Mouse (Mus musculus): Measurements from ENCODE around the gene Fbh1.

Gene Fbh1

DNA sequence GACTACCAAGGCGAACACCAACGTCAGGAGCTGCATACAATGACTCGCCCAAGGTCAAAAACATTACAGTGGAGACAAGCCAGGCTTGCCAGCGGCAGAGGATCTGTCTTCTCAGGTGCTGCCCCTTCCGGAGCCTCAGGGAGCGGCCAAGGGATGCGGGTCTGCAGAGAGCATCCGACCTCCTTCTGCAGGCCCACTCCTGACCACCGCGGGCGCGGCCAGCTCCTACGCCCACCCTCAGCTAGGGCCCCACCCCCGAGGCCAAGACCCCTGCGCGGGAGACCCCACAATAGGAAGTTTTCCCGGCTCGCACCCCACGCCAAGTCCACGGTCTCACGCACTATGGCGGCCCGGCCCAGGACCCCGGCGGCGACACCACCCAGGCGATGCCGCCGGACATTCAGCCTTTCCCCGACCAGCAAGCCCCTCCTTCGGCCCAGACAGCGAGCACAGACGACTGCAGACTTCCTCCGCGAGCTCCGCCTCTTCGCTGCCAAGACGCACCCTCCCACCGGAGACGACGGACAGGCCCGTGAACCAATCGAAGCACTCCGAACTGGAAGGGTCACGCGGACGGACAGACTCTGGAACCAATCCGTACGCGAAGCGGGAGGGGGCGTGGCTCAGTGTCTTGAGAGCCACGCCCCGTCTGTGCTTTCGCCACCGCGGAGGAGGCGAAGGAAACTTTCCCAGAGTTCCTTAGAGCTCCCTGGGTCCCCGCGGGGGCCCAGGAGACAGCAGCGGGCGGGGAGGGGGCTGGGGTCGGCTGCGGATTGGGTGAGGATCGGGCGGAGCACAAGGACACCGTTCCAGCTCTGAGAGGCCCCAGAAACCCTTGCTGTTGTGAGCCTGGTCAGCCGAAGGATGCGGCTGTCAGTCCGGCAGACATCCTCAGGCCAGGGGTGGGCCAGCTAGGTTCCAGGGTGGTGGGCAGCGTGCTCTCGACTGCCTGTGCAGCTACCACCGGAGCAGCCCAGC lies at the start of gene Fbh1, which contains the start of gene Ankrd16:
Fbh1 (minus strand) TSS at position 492 of the 978 bp plus-strand sequence.
Ankrd16 (plus strand) TSS at position 786 of the 978 bp plus-strand sequence.
- peak; percentile 100 for DNase-seq

DNA sequence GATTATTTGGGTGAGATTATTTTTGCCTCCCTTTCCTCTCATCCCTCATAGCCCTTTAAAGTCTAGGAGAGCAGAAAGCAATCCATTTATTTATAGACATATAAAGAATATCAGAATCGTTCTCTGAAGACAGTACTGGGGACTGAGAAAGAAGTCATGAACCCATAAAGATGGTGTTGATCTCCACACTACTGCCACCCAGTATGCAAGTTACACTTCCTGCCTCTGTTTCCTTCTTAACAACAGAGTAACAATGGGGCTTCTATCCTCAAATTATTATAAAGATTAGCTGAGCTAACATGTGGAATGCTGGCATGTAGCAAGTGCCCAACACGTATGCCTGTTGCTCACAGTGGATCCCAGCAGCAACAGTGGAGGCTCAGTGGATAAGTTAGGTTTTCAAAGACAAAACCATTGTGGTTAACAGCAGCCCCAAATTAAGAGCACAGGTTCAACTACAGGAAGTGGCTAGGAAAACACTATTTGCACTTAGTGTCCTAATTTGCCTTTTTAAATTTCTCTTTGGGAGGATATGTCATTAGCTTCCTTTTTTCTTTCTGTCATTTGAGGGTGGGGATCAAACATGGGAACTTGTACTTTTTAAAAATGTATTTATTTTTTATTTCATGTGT lies 24.0 kb upstream of the Fbh1 start:
- no peak for DNase-seq

DNA sequence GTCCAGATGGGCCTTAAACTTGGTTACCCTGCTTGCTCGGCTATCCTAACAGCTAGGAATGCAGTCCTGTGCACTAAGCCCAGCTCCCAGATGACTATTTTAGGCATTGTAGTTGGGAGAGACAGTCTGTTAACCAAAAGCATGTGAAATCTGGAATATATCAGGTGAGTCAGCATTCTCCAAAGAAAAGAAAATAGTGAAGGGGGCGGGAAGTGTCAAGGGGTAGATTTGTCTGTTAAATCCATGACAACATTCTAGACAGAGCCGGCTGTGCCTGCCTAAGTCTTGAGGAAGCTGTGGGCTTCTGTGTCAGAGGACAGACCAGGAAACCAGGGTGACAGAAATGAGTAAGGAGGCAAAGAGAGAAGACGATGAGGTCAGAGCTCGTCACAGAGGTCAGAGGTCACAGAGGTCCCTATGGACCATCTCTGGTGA lies 20.6 kb upstream of the Fbh1 start:
- no peak for DNase-seq

DNA sequence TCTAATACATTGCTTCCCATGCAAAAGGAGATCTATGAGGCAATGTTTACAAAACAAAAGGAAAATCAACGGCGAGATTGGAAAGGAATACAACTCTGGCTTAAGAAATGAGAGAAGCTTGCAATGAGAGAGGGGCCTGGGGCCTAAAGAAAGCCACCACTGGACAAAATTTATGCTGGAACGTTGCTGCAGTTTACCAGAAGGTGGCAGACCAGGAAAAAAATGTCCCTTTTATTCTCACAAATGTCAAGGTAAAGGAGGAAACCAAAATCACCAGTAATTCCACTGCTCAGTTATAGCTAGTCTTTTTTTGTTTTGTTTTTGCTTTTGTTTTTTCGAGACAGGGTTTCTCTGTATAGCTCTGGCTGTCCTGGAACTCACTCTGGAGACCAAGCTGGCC lies 17.3 kb upstream of the Fbh1 start:
- DNase-seq, result no peak

DNA sequence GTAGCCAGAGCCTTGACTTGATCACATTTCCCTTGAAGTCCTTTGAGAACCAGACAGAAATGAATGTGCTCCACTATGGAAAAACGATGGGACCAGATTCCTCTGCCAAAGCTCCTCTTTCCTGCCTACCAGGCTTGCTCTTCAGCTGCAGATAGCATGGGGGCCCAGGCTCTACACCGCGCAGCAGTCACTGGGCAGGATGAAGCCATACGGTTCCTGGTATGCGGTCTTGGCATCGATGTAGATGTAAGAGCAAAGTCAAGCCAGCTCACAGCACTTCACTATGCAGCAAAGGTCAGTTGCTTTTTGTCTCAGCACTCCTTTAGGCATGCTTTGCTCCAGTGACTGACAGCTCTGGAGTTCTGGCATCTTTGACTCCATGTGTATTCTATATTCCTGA lies 6.8 kb upstream of the Fbh1 start:
- DNase-seq, result peak; percentile 72

DNA sequence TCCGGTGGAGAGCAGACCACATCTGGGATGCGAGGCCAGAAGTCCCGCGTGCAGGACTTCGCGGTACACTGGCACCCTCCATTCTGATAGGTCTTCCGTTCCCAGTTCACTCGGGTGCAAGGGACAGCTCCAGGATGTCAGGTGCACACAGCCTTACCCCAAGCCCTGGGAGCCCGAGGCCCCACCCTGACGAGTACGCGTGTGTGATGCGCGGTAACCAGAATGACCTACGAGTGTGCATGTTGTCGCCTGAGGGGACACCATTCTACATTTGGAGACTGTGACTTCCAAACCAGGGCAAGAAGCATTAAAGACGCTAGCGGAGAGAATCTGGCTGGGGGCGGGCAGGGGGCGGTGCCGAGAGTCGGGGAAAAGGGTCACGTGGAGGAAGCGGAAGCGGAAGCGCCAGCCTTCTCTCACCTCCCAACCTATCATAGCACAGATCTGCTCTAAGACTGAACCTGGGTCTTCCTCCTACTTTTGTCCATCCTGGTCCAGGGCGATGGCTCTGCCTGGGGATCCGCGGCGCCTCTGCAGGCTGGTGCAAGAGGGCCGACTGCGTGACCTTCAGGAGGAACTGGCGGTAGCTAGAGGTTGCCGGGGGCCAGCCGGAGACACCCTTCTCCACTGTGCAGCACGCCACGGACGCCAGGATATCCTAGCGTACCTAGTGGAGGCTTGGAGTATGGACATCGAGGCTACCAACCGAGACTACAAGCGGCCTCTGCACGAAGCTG lies 873 bp upstream of the Fbh1 start:
- peak; percentile 84 for DNase-seq

DNA sequence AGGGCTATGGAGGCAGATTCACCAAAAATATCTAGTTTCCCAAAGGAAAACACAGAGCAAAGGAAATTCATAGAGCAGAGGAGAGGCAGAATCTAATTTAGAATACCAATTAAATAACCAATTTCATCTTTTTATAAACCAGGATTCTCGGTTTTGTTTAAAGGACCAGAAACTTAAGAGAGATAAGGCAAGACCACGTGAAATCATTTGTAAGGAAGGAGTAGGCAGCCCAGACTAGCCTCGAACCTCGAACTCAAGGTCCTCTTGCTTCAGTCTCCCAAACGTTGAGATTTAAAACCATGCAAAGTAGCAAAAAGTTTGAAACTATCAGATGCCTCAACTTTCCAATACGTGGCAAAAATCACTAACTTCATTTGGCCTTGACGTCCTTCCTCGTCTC lies 967 bp downstream of the Fbh1 start:
- no peak for DNase-seq

DNA sequence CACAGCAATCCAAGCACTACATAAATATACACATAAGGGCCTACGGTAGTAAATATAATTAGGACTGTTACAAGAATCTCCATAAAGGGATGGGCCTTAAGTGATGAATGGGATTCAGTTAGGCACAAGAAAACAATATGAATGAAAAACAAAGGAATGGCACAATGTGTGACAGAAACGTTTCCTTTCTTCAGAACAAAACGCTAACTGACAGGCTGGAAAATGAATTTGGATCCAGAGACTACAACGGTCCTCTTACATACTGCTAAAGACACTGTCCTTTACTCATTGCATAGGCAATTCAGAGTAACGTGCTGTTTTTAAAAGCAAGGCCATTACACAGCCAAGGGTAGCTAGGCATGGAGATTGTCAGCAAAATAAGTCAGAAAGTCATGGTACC lies 2.3 kb downstream of the Fbh1 start:
- no peak for DNase-seq

DNA sequence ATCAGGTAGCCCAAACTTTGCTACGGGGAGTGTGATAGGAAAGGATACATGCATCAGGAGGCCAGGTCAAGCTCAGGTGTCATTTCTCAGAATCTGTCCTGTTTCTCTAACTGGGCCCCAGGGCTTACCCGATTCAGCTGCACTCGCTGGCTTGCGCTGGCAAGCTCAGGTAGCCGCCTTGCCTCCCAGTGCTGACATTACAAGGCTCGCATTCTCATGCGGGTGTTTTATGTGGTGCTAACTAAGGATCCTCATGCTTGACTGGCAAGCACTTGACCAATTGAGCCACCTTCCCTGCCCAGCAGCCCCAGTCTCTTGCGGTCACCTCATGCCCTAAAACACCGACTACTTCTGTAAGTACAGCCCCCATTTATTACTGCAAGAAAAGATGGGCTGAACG lies 3.0 kb downstream of the Fbh1 start:
- no peak for DNase-seq

DNA sequence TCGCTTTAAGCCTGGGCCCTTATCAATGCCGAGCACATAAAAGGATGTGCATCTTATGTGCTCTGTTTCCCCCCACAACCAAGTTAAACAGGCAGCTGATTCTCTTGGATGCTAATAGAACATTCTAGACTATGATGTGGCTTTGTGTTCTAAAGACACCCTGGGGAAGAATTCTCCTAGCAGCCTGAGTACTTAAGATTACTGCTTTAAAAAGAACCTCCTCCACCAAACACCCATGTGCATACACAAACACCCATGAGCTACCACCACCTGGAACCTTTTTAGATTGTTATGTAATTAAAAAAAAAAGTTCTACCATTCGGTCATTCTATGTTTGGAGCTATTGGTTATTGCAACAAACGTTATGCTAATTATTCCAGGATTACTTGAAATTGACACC lies 5.0 kb downstream of the Fbh1 start:
- no peak for DNase-seq

DNA sequence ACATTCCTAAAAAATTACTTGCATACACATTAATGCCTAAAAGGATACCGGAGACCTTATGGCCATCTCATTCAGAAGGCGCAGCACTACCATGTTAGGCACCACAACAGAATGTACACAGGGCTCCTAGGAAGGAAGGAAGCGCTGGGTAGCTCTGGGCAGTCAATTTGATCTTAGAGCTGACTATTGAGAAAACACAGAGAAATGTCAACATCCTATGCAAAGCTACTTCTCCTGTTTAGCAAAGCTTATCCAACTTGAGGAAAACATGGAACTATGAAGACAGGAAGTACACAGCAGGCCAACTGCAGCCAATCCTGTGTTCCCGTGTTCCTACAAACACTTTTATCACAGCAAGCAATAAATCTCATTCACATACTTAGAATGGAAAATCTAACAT lies 5.7 kb downstream of the Fbh1 start:
- no peak for DNase-seq

DNA sequence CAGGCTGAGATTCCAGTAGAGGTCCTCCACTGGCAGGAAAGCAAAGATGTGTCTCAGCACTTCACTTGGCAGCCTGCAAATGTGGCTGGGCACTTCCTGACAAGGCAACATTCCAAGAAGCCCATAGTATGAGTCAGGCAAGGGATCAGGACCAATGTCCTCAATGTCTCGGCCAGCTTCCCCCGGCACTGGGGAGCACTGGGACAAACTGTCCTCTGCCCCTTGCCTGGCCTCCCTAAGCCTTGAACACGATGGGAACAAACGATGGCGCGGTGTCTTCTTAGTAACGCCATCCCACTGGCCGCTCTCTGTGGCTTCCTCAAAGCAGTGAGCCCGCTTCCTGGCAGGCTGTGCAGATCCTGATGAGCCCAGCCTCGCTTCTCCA lies 10.2 kb downstream of the Fbh1 start:
- DNase-seq, result no peak

DNA sequence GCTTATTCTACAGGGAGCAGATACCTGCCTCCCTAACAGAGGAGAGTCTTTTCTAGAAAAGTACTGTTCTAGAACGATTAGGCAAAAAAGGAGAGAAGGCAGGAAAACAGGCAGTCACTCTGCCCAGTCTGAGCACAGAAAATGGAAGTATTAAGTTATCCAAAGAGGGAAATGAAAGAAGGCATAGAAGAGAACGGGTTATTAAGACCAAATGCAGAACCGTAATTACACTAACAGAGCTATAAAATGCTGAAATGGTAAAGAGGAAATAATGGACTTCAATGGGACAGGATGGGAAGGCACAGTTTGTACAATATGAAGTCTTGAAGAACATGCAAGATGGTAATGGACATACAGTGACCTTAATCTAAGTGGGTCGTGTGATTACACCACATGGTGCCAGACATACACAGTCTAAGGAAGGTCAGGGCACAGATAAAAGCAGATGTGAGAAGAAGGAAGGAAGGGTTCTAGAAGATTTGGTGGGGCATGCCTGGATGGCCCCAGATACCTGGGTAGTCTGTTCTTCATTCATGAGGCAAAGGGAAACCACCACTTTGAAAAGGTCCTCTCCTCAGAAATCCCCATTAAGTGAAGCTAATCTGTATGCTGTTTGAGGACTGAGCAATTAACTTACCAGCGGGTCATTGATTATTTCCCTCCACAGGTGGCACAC lies 10.8 kb downstream of the Fbh1 start:
- no peak for DNase-seq

DNA sequence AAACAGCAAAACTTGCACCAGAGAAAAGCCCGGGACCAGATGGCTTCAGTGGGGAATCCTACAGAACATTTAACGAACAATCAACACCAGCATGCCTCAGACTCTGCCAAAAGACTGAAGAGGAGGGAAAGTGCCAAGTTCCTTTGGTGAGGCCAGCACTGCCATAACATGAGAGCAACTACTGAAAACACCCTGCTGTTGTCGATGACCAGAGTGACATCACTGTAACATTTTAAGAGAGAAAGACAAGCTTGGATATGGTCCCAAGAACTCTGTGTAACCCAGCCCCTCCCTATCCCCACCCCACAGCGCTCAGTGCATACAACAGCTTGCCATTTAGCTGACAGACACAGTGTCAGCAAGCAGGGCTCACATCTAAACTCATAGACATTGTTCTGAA lies 11.7 kb downstream of the Fbh1 start:
- peak; percentile 64 for DNase-seq

DNA sequence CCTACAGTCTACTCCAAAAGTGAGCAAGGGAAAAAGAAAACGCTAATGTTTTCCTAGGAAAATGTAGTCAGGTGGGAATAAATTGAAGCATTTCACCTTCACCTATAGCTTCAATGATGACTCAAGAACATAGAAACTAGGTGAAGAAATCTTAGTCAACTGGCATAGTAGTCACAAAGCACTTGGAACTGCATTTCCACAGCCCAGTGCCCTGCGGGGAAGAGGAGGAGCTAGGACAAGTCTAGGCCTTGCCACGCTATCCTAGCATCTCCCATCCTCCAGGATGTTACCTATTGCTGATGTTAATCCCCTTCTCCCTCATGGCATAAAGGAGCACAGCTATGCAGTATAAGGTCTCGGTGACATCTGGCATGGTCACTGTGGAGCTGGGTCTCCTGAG lies 14.8 kb downstream of the Fbh1 start:
- no peak for DNase-seq

DNA sequence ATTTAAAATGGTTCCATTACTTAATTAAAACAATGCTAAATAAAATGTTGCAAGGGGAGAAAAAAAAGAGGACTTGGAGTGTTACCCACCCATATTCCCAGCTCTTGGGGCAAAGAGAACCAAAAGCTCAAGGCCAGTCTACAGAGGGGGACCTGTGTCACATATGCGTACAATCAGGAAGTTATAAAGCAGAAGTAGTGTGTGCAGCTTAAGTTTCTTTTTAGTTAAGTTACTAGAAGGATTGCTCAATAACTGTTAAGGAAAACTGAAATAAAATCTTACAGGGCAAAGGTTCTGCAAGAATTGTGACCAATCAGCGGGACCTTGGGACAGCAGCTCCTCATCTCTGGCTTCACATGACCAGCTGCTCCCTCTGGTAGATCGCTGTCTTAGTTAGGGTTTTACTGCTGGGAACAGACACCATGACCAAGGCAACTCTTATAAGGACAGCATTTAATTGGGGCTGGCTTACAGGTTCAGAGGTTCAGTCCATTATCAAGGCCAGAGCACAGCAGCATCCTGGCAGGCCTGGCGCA lies 37.8 kb downstream of the Fbh1 start:
- DNase-seq, result no peak

DNA sequence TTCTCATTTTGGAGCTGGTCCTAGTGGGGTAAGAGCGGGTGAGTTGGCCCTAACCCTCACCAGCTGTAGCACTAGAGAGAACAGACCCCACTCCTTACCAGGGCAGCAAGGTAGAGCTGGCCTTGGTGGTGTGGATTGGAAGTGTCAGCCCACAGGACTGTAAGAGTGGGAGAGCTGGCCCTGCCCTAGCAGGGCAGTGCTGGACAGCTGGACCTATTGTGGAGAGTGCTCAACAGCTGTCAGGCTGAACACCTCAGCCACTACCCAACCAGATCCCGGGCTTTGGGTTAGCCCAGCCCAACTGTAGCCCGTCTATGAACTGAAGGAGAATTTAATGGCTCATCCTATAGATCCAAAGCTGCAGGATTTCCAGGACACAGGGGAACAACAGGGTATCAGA lies 38.6 kb downstream of the Fbh1 start:
- DNase-seq, result no peak

DNA sequence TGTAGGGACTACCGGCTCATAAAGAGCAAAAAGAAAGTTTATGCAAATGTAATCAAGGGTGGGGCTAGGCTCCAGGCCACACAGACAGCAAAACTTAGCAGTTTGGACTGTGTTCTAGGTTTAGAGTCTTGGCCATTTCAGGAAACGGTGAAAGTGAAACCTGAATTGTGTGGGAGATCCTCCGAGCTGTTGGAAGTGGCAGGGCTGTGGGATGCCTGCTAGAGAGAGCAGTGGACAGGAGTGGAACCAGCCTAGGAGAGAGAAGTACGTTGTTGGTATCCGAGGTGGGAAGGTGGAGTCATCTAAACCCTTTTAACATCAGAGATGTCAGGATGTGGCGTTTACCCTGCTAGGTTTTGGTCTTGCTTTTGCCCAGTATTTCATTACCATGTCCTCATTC lies 41.5 kb downstream of the Fbh1 start:
- DNase-seq, result no peak

DNA sequence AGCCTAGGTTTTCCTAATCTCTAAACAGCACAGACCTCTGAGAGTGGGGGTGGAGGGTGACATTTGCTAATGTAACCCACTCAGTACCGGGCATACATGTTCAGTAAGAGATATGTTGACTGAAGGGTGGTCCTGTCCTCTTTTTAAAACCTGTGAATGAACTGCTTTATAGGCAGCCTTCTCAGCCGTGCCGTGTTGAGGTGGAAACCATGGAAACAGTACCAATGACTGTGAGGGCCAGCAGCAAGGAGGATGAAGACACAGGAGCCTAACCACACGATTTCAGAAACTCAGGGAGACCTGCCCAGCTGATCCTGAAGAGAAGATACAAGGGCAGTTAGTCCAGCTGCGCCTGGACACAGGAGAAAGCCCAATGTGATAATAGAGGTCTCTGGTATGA lies 44.4 kb downstream of the Fbh1 start:
- no peak for DNase-seq

DNA sequence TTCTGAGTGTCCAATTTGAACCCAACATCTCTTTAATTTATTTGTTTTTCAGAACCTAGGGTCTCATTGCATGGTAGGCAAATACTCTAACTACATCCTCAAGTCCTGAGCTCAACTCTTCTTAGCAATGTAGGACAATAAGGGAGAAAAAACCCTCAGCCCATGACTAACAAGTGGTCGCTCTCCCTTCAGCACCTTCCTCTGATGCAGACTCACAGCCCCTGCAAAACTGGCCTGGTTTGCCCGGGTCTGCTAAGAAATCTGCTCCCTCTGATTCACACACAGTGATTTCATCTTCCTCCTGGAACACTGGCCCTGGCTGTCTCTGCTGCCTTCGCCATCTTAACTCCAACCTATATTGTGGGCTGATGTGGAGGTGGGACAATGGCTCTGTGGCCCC lies 48.3 kb downstream of the Fbh1 start:
- DNase-seq, result no peak

DNA sequence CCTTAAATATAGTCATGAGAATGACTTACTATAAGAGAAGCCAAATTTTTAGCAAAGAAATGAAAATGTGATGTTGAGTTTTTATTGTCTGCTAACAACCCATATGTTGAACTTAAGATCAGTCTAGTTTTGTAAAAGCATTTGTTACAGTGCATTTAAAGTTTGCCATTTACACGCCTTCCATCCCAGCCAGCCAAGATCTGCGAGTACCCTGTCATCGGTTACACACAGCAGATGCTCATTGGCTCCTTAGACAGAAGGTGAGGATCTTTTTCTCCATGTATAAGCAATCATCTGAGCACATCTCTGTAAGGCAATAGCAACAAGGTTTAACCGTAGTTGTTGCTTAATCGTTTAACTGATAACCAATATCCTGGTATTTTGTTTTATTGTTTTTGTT lies 49.8 kb downstream of the Fbh1 start:
- DNase-seq, result no peak

DNA sequence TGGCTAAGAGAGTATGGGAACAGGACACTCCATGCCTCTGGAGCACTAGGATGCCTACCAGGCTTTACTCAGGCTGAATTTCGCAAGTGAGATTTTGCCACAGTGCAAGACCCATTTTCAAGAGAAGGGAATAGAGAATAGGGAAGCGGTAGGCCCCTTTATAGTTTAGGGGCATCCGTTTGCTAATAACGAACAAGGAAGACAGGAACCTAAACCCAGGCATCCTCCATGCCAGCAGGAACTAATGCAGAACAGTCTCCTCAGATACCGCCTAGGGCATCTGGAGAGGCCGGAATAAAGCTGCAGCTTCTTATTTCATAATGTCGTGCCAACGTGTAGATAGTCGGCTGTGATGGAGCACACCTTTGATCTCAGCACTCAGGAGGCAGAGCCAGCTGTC lies 54.8 kb downstream of the Fbh1 start:
- DNase-seq, result no peak

DNA sequence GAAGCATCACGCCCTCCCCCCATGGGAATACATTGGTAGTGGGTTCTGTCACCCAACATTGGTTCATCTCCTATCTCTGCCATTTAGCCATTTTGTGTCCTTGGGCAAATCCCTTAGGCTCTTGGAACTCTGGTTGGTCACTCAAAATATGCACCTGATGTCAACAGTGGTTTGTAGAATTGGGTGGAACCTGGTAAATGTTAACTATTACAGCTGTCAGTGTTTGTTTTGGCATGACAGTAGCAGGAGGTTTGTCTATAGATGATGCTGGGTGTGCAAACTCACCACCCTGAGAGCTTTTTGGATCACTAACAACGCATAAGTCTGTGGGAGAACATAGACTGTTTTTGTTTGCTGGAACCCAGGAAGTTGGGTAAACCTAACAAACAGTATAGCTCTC lies 58.8 kb downstream of the Fbh1 start:
- no peak for DNase-seq

All from cerebellum, adult 9-10 months (tissue).